In genomic region chr7:142909622-142910021, GRCm38 (mm10) we compare ENCODE assay signal across 33 mouse cellular contexts. TPM values are rescaled to one million over a fixed set of nuclear protein-coding genes. Genes with fewer than 3 reads are reported as not detected.
A peak's percentile ranks its signal among the peaks of the same experiment; 100 is the strongest.
DNase-seq lines count a peak whose midpoint lies in the region; ATAC-seq and TF ChIP-seq lines count a peak whose summit lies in the region.
"Had no signal": no experiment of that assay in that cellular context is flagged by ENCODE, and none has a peak within 500 bp of the region (broad histone marks: within the 10 kb centered on the region; RNA-seq: fewer than 3 reads in every experiment).

No protein-coding gene starts in this region.

- 47% methylated on average over 2 of the region's 2 CpGs for WGBS in kidney, postnatal 0 days
- 58% methylated on average over 2 of the region's 2 CpGs for WGBS in kidney, embryonic 14.5 days
- 20% methylated on average over 2 of the region's 2 CpGs for WGBS in lung, postnatal 0 days
- WGBS in lung, adult 2 months = 50% methylated on average over 2 of the region's 2 CpGs
- WGBS in bone marrow, adult 2 months = 47% methylated on average over 2 of the region's 2 CpGs

- no peaks in the 10 kb centered on the region for H3K36me3 ChIP-seq in kidney, postnatal 0 days (ENCODE audit: insufficient read depth, low read length)
- no peaks in the 10 kb centered on the region for H3K36me3 ChIP-seq in kidney, embryonic 14.5 days (ENCODE audit: control insufficient read depth, insufficient read depth, low read length)
- no peaks in the 10 kb centered on the region for H3K36me3 ChIP-seq in lung, postnatal 0 days (ENCODE audit: insufficient read depth, low read length)
- no peaks in the 10 kb centered on the region for H3K36me3 ChIP-seq in G1E (replicated peaks)
- H3K36me3 ChIP-seq: heart, embryonic 13.5 days; hindbrain, embryonic 10.5 days; intestine, embryonic 15.5 days; liver, embryonic 13.5 days; lung, embryonic 15.5 days; midbrain, embryonic 12.5 days; neural tube, embryonic 13.5 days had no signal

- no peaks in the 10 kb centered on the region for H3K27me3 ChIP-seq in kidney, postnatal 0 days (ENCODE audit: insufficient read depth, low read length)
- H3K27me3 ChIP-seq in kidney, embryonic 14.5 days (ENCODE audit: control insufficient read depth, insufficient read depth, low read length) = no peaks in the 10 kb centered on the region
- H3K27me3 ChIP-seq in lung, postnatal 0 days (replicated peaks; ENCODE audit: insufficient read depth, low read length) = no peaks in the 10 kb centered on the region
- peaks cover 30% of the 10 kb centered on the region for H3K27me3 ChIP-seq in G1E (ENCODE audit: insufficient read depth, low read length)
- H3K27me3 ChIP-seq: intestine, embryonic 15.5 days; liver, embryonic 13.5 days; lung, embryonic 15.5 days; midbrain, embryonic 12.5 days; neural tube, embryonic 13.5 days had no signal

- ATAC-seq in kidney, postnatal 0 days (replicated peaks; ENCODE audit: low FRiP score, low read depth) = no peak
- ATAC-seq in kidney, embryonic 14.5 days (ENCODE audit: low FRiP score, low TSS enrichment) = no peak
- no peak for ATAC-seq in lung, postnatal 0 days
- ATAC-seq in G1E (ENCODE audit: extremely low read depth, insufficient number of reproducible peaks, low FRiP score, poor library complexity, severe bottlenecking) = no peak
- ATAC-seq: CD4-positive, CD25-positive, alpha-beta regulatory T cell, adult 4 months; forebrain, embryonic 16.5 days; hindbrain, embryonic 16.5 days; intestine, embryonic 15.5 days had no signal

- H3K4me3 ChIP-seq in kidney, postnatal 0 days (replicated peaks; ENCODE audit: low read depth, low read length) = no peak overlapping the region
- H3K4me3 ChIP-seq in kidney, embryonic 14.5 days (ENCODE audit: low read length) = no peak overlapping the region
- no peak overlapping the region for H3K4me3 ChIP-seq in lung, postnatal 0 days (ENCODE audit: low read depth, low read length)
- H3K4me3 ChIP-seq in lung, adult 2 months (replicated peaks; ENCODE audit: extremely low read depth, low read depth, low read length) = no peak overlapping the region
- no peak overlapping the region for H3K4me3 ChIP-seq in G1E (ENCODE audit: low read depth, low read length)
- H3K4me3 ChIP-seq in bone marrow, adult 2 months (replicated peaks; ENCODE audit: control insufficient read depth, low read depth, low read length) = no peak overlapping the region
- H3K4me3 ChIP-seq: erythroblast, embryonic 14.5 days; heart, embryonic 13.5 days; hindbrain, embryonic 10.5 days; intestine, embryonic 15.5 days; liver, embryonic 13.5 days; lung, embryonic 15.5 days; midbrain, embryonic 12.5 days; neural tube, embryonic 13.5 days had no signal

- no peaks in the 10 kb centered on the region for H3K9me3 ChIP-seq in kidney, postnatal 0 days (replicated peaks; ENCODE audit: low read length)
- H3K9me3 ChIP-seq in kidney, embryonic 14.5 days (ENCODE audit: control insufficient read depth, low read length) = no peaks in the 10 kb centered on the region
- no peaks in the 10 kb centered on the region for H3K9me3 ChIP-seq in lung, postnatal 0 days (ENCODE audit: low read length)
- H3K9me3 ChIP-seq in G1E (replicated peaks) = no peaks in the 10 kb centered on the region
- H3K9me3 ChIP-seq: heart, embryonic 13.5 days; hindbrain, embryonic 10.5 days; intestine, embryonic 15.5 days; liver, embryonic 13.5 days; lung, embryonic 15.5 days; midbrain, embryonic 12.5 days; neural tube, embryonic 13.5 days had no signal

- no peak for DNase-seq in kidney, postnatal 0 days (ENCODE audit: low spot score)
- DNase-seq in lung, postnatal 0 days (ENCODE audit: low spot score) = no peak
- no peak for DNase-seq in lung, adult 2 months
- no peak for DNase-seq in G1E (ENCODE audit: low spot score)
- no peak for DNase-seq in spleen, postnatal 10 days (ENCODE audit: low spot score in 2 of 2)
- DNase-seq in cerebellum, adult 8-10 months = no peak
- DNase-seq: adrenal gland, adult 8-10 months; cerebellum, adult 11 months; cerebellum, postnatal 14 days; heart, postnatal 14 days; kidney, adult 9 months; kidney, postnatal 4 days; layer of hippocampus, adult 9-11 months; liver, embryonic 13.5 days; lung, postnatal 36 days; right cerebral cortex, postnatal 4 days had no signal

- H3K27ac ChIP-seq in kidney, postnatal 0 days = no peak overlapping the region
- no peak overlapping the region for H3K27ac ChIP-seq in kidney, embryonic 14.5 days (ENCODE audit: low read depth, low read length)
- no peak overlapping the region for H3K27ac ChIP-seq in lung, postnatal 0 days (ENCODE audit: low read length)
- peak overlapping the region; percentile 64; the same call in 1 of the 2 replicates for H3K27ac ChIP-seq in bone marrow, adult 2 months (ENCODE audit: control insufficient read depth, insufficient read depth, low read depth, low read length, poor library complexity)
- H3K27ac ChIP-seq: heart, embryonic 13.5 days; hindbrain, embryonic 10.5 days; intestine, embryonic 15.5 days; liver, embryonic 13.5 days; lung, embryonic 15.5 days; midbrain, embryonic 12.5 days; neural tube, embryonic 13.5 days had no signal

- H3K4me1 ChIP-seq in kidney, postnatal 0 days (replicated peaks; ENCODE audit: insufficient read depth, low read length) = no peaks in the 10 kb centered on the region
- no peaks in the 10 kb centered on the region for H3K4me1 ChIP-seq in kidney, embryonic 14.5 days (ENCODE audit: control insufficient read depth, insufficient read depth, low read length)
- H3K4me1 ChIP-seq in lung, postnatal 0 days (ENCODE audit: insufficient read depth, low read depth, low read length) = no peaks in the 10 kb centered on the region
- no peaks in the 10 kb centered on the region for H3K4me1 ChIP-seq in lung, adult 2 months (ENCODE audit: control insufficient read depth, insufficient read depth, low read length)
- no peaks in the 10 kb centered on the region for H3K4me1 ChIP-seq in G1E (ENCODE audit: insufficient read depth, low read depth, low read length)
- H3K4me1 ChIP-seq in bone marrow, adult 2 months (ENCODE audit: control insufficient read depth, insufficient read depth, low read length) = peaks cover 7% of the 10 kb centered on the region
- H3K4me1 ChIP-seq: heart, embryonic 13.5 days; hindbrain, embryonic 10.5 days; intestine, embryonic 15.5 days; liver, embryonic 13.5 days; lung, embryonic 15.5 days had no signal

- no peak for TF ChIP-seq POLR2A in lung, adult 2 months (IDR thresholded peaks at IDR 0.05; ENCODE audit: borderline replicate concordance, extremely low read depth, low read depth, low read length)
- no peak for TF ChIP-seq POLR2A in bone marrow, adult 2 months (IDR thresholded peaks at IDR 0.05; ENCODE audit: borderline replicate concordance, control insufficient read depth, low read depth, low read length)

- H3K4me2 ChIP-seq in kidney, postnatal 0 days (ENCODE audit: low read length) = no peak overlapping the region
- no peak overlapping the region for H3K4me2 ChIP-seq in kidney, embryonic 14.5 days (replicated peaks; ENCODE audit: low read depth, low read length)
- no peak overlapping the region for H3K4me2 ChIP-seq in lung, postnatal 0 days (replicated peaks; ENCODE audit: low read depth, low read length)
- H3K4me2 ChIP-seq: heart, embryonic 13.5 days; intestine, embryonic 15.5 days; liver, embryonic 13.5 days; lung, embryonic 15.5 days; midbrain, embryonic 12.5 days; neural tube, embryonic 13.5 days had no signal

- peak; percentile 29; the same call in 1 of the 2 replicates for TF ChIP-seq CTCF in kidney, postnatal 0 days (IDR thresholded peaks at IDR 0.05; ENCODE audit: low read depth)
- peak; percentile 48 for TF ChIP-seq CTCF in lung, postnatal 0 days (IDR thresholded peaks at IDR 0.05)
- no peak for TF ChIP-seq CTCF in lung, adult 2 months (IDR thresholded peaks at IDR 0.05; ENCODE audit: insufficient read depth, low read length)
- TF ChIP-seq CTCF in G1E (IDR thresholded peaks at IDR 0.05; ENCODE audit: low read depth, low read length) = peak; percentile 20; the same call in 1 of the 2 replicates
- no peak for TF ChIP-seq CTCF in bone marrow, adult 2 months (IDR thresholded peaks at IDR 0.05; ENCODE audit: control insufficient read depth, insufficient read depth, low read length)

- H3K9ac ChIP-seq in kidney, postnatal 0 days (ENCODE audit: low read depth, low read length) = no peak overlapping the region
- H3K9ac ChIP-seq in kidney, embryonic 14.5 days (ENCODE audit: low read depth, low read length) = no peak overlapping the region
- H3K9ac ChIP-seq in lung, postnatal 0 days (replicated peaks; ENCODE audit: low read depth) = no peak overlapping the region
- H3K9ac ChIP-seq: heart, embryonic 13.5 days; intestine, embryonic 15.5 days; liver, embryonic 13.5 days; lung, embryonic 15.5 days; midbrain, embryonic 12.5 days; neural tube, embryonic 13.5 days had no signal

- TF ChIP-seq EP300 in lung, postnatal 0 days (IDR thresholded peaks at IDR 0.05) = no peak

RNA-seq across cellular contexts. Expression of gene Th, which starts 21.3 kb away (rescaled TPM):
- 0.20 and 0.57 TPM in 2 replicates for polyA plus RNA-seq in kidney, postnatal 0 days (2015; fragmentation: Nextera tagmentation; extraction: Ambion mirVana)
- 0.10 and 0.22 TPM in 2 replicates for polyA plus RNA-seq in kidney, embryonic 14.5 days (2014; fragmentation: Nextera tagmentation; extraction: Ambion mirVana)
- 0.08 and 0.10 TPM in 2 replicates for polyA plus RNA-seq in lung, postnatal 0 days (2015; fragmentation: Nextera tagmentation; extraction: Ambion mirVana)
- polyA plus RNA-seq in lung, adult 2 months (2012; rRNA removed) = 0.80 TPM in 1 of 2 replicates, not detected in the other
- total RNA-seq in G1E (2014; fragmentation: Nextera tagmentation) (not detected in 2 replicates), G1E (2017) (not detected in 2 replicates)
- not detected in 2 replicates for polyA plus RNA-seq in G1E (2012)
- not detected in 2 replicates for polyA plus RNA-seq in bone marrow, adult 2 months (2011; ENCODE audit: insufficient read depth, insufficient read length, low replicate concordance, missing spikeins)
- total RNA-seq: heart, adult 8-10 months; heart, postnatal 14 days; megakaryocyte, adult 5-6 weeks had no signal
- polyA plus RNA-seq: CD4-positive, CD25-positive, alpha-beta regulatory T cell, adult 4 months; erythroblast, embryonic 14.5 days; liver, embryonic 13.5 days; spleen, adult 2 months had no signal

RNA-seq across cellular contexts. Expression of gene Ascl2, which starts 59.4 kb away (rescaled TPM):
- 0.60 and 1.2 TPM in 2 replicates for polyA plus RNA-seq in kidney, postnatal 0 days (2015; fragmentation: Nextera tagmentation; extraction: Ambion mirVana)
- polyA plus RNA-seq in kidney, embryonic 14.5 days (2014; fragmentation: Nextera tagmentation; extraction: Ambion mirVana) = 0.43 and 0.67 TPM in 2 replicates
- polyA plus RNA-seq in lung, postnatal 0 days (2015; fragmentation: Nextera tagmentation; extraction: Ambion mirVana) = 0.90 and 1.3 TPM in 2 replicates
- polyA plus RNA-seq in lung, adult 2 months (2012; rRNA removed) = 0.96 and 1.2 TPM in 2 replicates
- total RNA-seq in G1E (2014; fragmentation: Nextera tagmentation) (not detected in 2 replicates), G1E (2017) (0.12 TPM in 1 of 2 replicates, not detected in the other)
- not detected in 2 replicates for polyA plus RNA-seq in G1E (2012)
- polyA plus RNA-seq in bone marrow, adult 2 months (2011; ENCODE audit: insufficient read depth, insufficient read length, low replicate concordance, missing spikeins) = 0.61 TPM in 1 of 2 replicates, not detected in the other
- total RNA-seq: gastrocnemius, adult 8-10 months; heart, adult 8-10 months; left cerebral cortex, postnatal 14 days had no signal

Comparison
In these comparisons a context has a peak if more than half of its experiments do, and no peak if none do; other contexts are left out.
1. CTCF ChIP-seq: peak in kidney, postnatal 0 days (single experiment), lung, postnatal 0 days (single experiment) and G1E (single experiment); none in lung, adult 2 months (single experiment) and bone marrow, adult 2 months (single experiment).